Mouse (Mus musculus) layer of hippocampus, adult 8-10 months (tissue): ENCODE measurements around the gene P3h2. TPM values are rescaled to one million over a fixed set of nuclear protein-coding genes. Genes with fewer than 3 reads are reported as not detected.

ENCODE experiments used
- DNase-seq, 2 experiments: peaks; one replicate each; pipeline ENCODE4 v3.0.0; 2022; ENCODE audit warnings: low spot score in 2 of 2
- total RNA-seq, 4 experiments: library from RNA; stranded (reverse); gene quantifications; 2 replicates each; pipeline ENCODE4 v1.2.4; 2022

Gene P3h2
- total RNA-seq, 4 experiments from 2014 or later = 4.6 to 6.7 (median 5.3) TPM

DNA sequence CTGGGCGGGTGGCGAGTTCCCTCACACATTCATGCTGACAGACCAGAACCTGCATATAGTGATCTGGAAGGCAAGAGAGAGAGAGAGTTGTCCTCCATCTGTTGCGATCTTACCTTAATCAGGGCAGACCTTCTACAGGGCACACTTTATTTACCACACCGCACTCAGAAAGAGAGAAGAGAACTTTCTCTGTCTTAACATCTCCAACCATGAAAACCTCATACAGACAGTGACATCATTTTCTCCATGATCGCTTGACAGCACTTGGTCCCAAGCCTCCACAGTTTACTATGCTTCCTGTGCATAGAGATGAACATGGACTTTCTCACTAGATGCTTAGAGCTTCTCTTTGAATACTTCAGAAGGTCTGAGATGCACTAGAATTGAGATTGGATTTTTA lies 118.4 kb downstream of the P3h2 start:
- no peak for DNase-seq

DNA sequence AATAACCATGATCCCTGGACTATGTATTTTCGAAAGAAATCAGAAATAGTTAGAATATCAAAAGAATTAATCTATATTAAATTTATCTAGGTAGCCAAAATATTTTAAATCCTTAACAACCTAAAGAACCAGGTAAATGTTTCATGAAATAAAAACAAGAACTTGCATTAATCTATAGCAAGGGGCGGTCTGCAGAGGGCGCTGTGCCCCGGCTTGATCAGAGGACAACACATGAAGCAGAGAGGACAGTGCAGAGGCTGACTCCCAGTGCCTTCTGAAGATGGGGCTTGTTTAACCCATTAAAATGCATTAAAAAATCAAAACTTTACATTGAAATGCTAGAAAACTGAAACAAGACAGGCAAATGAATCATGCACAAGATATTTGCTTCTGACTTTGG lies 121.9 kb downstream of the P3h2 start:
- DNase-seq = no peak

DNA sequence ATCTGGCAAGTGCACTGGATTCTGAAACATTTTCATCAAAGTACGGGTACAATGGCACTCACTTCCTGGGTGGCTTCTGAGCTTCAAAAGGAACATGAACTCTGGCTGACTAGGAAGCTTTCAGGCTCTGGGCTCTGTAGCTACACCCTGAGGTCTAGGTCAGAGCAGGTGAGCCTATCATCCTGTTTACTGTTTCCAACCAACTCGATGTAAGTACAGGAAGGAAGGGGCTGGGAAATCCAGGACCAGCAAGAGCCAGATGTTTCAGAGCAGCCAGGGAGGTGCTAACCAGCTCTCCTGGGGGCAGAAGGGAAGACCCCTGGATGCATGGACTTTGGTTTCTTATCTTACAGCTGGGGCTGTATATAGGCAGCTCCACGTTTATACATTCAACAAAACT lies 126.5 kb downstream of the P3h2 start:
- no peak for DNase-seq

DNA sequence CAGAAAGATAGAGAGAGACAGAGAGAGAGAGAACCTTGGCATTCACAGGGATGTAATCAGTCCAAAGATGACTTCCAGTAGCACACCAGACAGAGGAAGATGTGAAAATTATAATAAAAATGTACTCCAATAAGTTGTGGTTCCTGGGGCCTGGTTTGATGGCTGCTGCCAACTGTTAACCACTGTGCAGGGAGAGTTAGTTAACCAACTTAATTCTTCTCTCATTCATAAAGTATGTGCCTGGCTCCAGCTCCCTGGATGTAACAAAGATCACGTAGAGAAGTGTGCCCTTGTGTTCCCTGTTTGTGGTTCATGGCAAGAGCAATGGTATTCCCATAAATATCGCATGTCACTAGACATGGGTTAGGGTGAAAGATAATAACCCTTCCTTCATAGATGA lies 128.4 kb downstream of the P3h2 start:
- no peak for DNase-seq

DNA sequence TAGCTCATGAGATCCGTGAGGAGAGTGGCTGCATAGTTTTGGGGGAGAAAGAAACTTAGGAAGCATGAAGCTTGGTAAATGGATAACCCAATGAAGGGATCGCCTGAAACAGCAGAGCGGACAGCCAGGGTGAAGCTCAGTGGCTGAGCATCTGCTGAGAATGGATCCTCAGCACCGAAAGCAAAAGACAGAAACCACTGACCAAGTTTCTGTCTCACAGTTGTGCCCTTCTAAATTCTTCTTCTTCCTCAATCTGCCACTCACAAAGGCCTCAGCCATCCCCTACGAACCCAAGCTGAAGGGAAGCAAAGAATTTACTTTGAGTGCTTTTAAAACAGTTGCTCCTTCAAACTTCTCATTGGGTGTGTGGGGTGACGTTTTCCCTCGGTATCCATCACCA lies 134.3 kb downstream of the P3h2 start:
- no peak for DNase-seq

DNA sequence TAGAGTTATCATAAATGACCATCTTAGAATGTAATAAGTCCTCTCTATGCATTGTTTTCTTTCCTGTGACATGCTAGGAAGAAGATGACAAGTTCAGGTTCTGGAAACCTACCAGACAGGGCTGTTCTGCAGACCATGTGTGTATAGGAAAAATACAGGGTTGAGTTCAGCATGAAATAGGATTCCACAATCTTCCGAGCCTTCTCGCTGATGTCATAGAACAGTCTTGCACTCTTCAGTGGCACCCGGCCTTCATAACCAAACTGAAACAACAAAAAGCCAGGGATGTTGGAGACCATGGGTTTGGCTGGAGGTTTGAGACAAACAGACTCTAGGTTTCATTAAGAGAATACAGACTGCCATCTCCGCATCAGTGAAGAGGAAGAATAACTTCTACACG lies 134.9 kb downstream of the P3h2 start:
- no peak for DNase-seq

DNA sequence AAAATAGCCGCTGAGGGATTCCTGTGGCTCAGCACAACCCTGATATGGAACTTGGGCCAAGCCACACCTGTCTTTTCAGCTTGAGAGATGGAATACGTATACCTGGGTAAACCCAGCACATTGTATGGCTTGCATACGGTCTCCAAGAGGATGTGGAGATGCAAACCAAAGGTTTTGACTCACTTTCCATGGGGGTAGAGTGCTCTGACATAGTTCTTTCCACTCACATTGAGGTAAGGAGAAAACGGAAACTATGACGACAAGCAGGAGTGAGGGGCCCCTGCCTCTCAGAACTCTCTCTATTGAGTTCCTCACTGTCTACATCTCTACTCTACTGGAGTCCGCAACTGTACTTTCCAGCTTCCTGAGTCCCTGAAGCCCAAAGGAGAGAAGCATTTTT lies 135.4 kb downstream of the P3h2 start:
- no peak for DNase-seq

DNA sequence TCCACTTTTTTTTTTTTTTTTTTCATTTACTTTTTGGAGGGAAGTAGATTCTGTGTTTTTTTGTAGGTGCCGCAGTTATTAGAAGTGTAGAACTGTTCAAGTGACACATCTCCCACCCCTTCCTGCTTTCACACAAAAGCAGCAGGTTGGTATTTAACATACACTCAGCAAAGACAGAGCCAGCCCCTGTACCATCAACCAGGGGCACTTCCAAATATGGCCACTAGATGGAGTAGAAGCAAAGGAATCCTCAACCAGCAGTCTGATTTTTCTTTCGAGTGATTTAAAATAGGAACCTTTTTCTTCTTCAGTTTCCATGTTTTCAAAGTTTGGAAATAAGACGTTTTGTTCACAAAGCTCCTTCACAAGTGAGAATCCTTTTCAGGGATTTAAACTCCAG lies 138.3 kb downstream of the P3h2 start:
- DNase-seq = peak; percentile 38 to 66

DNA sequence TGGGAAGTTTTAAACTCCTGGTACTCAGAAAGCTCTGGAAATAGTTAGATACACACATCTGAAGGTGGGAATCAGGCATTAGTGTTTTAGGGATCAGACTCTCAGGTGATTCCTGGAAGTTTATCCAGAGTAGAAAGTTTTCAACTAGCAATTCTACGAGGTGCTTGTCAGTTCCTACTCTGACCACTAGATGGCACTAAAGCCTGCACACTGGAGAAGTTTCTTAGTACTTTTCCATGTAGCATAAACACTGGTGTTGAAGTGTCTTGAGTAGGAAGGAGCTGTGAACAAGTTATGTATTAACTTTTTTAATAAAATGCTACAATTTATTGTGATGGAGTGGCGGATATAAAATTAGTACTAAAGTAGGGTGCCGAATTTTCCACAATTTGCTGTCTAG lies 141.7 kb downstream of the P3h2 start:
- DNase-seq = peak in 1 of 2 experiments; percentile 64

DNA sequence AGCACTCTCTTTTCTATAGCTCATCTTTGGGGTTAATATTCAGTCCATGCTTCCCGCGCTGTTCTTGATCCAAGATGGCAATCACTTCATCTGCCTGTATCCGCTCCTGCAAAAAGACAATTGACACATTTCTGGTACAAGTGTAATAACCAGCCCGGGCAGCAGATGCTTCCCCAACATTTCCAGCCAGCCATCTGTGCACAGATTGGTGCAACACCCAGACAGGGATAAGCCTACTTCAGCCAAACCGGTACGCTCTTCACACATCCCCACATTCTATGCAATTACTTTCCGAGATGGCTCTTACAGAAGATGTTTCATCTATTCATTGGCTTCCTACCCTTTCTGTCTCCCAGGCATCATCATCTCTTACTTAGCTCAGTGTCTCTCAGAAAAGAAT lies 145.2 kb downstream of the P3h2 start:
- DNase-seq = peak; percentile 76 to 88

DNA sequence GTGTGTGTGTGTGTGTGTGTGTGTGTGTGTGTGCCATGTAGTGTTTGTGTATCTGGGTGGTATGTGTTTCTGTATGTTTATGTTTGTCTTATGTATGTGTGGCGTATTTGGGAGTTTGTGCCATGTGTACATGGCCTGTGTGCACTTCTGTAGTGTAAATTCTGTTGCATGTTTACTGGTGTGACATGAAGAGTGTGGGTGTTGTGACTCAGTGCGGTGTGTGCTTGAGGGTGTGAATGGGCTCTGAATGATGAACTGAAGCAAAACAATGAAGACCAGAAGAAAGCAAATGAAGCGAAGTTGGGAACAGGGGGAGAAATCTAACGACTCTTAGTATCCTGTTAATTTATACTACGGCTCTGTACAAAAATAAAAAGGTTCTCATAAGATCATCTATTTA lies 145.7 kb downstream of the P3h2 start:
- DNase-seq = no peak

DNA sequence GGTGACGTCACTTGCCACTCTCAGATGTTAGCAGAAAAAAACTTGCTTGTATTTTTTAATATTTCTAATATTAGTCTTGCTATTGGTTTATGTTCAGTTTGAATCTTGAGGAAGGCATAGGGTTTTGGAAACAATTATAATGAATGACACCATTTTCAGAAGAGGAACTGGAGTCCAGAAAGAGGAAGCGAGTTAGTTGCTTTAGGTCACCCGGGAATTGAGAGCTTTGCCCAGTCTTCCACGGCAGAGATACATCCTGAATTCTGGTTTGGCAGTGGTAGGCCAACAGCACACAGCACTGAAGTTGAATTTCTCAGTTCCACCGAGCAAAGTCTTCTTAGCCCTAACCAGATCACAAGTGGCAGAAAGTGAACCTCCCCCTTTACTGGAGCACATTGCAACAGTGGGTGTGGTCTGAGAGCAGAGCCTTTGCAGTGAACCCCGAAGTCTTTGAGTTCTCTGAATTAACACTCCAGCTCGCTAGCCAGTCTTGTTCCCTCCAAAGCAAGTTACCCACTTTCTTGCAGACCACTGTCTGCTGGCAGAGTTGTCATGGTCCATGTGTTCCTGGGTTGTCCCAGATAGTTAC lies 146.8 kb downstream of the P3h2 start:
- DNase-seq = no peak

DNA sequence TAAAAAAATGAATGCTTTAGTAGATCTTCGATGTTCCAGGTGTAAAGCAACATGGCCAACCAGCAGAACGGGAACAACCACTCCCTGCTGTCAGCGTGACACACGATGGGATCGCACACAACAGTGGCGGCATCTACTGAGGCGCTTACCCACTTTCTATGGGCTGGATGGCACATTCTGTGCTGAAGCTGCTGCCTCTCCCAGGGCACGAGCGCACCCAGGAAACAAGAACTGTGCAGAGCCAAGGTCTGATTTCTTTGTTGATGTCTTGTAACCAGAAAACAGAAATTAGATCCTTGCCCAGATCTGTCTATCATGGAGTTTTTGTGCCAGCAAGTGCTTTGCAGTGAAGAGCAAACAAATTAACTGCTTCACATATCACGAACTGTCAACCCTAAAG lies 147.4 kb downstream of the P3h2 start:
- no peak for DNase-seq

DNA sequence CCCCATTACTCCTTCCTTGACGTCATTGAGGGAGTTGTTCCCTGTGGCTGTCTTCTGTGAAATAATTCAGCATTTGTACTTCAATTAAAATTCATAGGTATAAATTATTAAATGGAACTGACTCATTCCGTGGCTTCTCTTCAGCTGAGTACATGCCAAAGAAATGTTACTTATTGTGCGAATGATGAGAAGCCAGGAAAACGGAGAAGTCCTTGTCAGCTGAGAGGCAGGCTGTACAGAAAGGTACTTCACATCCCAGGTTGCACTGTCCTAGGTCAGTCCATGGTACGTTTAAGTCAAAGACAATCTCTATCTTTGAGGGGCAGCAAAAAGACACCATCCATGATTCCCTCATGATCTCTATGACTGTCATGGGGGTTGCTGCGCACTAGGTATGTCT lies 148.8 kb downstream of the P3h2 start:
- no peak for DNase-seq

DNA sequence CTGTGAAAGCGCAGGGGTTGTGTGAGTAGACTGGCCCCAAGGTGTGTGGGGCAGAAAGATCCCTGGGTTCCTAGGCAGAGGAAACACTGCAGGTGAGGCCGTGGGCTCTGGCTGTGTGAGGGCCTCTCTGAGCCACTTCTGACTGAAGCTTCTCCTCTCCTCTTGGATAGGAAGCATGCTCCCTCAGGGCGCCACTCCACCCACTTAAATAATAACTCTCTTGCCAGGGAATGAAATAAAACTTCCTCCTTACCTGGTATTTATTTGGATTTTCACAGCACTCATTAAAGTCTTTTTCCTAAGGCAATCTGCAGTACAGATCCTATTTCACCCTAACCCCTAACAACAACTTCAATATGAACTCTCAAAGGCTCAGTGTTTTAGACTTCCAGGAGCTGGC lies 151.0 kb downstream of the P3h2 start:
- no peak for DNase-seq

DNA sequence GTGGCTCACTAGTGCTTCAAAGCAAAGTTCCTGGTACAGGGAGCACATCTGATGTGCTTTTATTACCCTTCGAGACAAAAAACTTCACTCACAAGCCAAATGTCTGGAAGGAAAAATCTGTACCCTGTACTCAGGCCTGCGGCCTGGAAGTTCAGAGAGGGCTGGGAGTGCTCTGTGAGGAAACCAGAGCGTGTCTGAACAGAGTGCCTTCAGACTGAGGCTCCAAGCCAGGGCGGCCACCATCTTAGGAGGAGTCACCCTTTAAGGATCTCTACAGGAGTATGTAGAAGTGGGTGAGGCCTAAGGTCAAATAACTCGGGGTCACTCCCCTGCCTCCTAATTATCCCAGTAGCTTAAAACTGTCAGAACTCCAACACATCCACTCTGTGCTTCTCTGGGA lies 152.2 kb downstream of the P3h2 start:
- DNase-seq = no peak

DNA sequence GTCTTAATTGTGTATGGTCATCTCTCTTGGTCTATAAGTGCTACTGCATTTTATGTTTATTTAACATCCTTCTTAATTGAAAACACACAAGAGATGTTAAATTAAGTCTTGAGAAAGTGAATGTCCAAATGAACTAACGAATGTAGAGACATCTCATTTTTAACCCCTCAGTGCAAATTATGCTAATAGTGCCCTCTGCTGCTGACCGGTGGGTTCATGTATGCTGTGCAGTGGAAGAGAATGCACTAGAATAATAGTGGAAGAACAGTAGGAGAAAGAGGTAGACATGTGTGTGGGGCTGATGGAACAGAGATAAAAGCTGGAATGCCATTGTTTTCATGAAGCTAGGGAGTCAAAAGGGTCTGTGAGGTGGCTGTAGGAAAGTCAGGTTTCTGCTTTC lies 153.6 kb downstream of the P3h2 start:
- no peak for DNase-seq

DNA sequence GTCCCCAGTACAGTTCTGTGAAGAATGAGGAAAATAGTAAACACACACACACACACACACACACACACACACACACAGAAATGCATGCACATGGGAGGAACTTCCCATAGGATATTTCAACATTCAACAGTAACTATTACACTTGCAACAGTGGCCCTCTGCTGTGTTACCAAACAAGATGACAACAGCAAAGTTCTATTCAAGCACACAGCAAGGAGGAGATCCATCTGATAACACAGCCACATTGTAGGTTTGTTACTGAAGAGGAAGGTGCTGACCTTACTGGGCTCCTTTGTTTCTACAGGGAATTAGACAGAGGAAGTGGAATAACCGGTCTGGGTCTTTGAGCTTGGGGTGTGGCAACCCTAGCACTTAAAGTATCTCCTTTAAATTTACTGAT lies 157.5 kb downstream of the P3h2 start:
- DNase-seq = no peak

DNA sequence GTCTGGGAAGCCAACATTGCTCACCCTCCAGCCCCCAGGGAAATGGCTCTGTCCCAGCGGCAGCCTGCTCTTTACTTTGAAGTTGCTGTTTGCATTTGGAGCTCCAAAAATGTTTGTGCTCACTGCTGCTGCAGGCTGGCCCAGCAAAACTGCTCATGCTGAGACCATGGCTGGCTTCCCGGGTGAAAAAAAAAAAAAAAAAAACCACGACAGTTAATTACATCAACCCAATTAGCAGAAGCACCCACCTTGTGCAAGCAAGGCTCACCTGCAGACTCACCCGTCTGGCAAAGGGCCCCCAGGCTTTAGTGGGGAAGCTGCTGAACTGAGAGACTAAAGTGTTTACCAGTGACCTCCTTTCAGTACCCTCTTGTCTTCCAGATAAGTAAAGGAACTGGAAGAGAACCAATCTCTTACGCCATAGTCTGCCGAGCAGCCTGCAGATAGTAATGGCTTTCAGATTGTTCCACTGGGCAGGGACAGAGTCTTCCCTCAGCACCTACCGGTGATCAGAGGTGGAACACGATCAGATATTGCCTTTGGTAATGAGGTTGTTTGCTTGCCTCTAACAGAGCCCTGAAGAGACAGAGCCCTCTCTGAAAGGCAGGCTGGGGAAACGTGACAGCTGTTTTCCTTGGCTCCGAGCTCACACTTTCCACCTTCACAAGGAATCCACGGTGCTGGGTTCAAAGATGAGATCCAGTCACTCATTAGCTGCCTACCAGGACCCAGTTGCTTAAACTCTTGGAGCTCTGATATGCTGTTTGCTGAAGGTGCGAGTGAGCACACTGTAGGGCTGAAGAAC lies 160.2 kb downstream of the P3h2 start:
- no peak for DNase-seq

DNA sequence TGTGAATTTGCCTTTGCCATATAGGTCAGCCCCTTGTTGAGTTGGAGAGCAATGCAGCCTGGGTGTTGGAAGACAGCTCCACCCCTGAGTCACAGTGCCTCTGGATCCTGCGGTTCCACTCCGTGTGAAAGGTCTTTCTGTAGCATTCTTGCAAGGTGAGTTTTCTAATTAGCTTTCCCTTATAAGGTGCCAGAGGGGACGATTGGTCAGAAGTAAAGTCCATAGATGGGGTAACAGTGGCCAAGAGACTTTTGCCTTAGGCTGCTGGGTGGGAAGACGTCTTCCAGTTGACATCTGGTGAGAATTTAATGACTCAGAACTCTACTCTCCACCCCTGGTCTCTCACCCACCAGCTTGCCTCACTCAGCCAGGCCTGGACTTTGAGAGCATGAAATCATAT lies 163.3 kb downstream of the P3h2 start:
- no peak for DNase-seq

DNA sequence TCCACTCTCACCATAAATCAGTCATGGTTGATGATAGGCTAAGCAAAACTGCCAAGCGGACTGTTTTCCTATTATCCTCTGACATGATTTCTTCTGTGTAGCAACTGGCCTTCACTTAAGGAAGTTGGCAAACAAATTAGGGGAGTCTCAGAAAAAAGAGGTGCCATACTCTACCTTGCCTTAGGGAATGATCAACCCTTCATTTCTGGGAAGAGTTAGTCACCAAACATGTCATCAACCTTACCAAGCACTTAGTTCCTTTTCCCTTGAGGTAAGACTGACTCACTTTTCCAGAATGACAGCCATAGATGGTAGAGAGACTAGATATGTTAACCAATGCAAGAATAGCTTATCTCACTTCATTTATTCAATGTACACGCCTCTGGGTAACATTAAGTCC lies 171.4 kb downstream of the P3h2 start:
- DNase-seq = no peak

DNA sequence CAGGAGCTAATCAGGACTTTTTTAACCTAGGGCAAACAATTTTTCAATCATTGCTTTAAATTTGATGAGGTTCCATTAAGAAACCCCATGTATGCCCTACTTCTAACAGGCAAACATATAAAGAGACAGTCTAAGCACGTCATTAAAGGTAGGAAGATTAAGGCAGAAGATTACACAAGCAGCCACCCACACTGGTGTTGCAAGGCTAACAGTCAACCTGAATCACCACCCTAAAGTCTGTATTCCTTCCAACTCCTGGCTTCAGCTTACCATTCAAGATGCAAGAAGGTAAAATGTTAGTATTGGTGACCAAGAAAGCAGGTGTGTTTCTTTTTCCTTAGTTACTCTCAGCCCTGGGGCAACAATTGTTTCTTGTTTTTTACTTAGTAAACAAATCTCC lies 193.4 kb downstream of the P3h2 start:
- no peak for DNase-seq
